Mouse (Mus musculus) olfactory bulb, adult 2 months (tissue): ENCODE measurements around the gene Rpl31.

Experiments
- CTCF ChIP-seq: fragments of 200-500 bp; IDR thresholded peaks from 2 replicates; pipeline ENCODE4 v1.5.1; 2012; ENCODE audit warnings: low read depth, mild to moderate bottlenecking, low read length, moderate library complexity; ENCODE audit not compliant: insufficient read depth
- POLR2A ChIP-seq: fragments of 200-500 bp; IDR thresholded peaks from 2 replicates; pipeline ENCODE4 v1.6.1; 2012; ENCODE audit warnings: mild to moderate bottlenecking, low read depth, low read length, moderate library complexity; ENCODE audit not compliant: insufficient read depth

DNA sequence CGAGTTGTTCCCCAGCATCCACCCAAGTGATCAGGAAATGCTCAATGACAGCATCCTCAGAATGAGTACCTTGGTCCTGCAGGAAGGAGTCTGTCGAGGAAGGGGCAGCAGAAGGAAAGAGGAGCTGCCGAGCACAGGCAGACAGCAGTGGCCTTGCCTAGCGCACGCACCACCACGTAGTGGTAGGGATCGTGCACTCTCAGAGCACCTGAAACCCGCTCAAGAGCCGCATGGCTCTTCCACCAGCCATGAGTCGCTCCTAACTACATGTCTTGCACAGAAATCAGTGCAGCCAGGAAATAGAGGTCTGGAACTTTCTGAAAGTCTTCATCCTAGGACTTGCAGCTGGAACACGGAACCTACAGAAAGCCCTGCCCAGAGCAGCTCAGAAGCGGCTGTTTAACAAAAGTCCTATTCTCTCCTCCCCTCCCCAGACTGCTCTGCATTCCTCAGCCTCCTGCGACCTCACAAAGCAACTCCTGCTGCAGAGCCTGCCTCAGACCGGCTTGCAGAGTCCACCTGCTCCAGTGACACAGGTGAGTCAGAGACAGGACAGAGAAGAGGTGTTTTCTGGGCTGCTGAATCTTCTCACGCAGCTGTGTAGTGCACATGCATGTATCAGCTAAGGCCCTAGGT lies 32.0 kb upstream of the Rpl31 start:
- TF ChIP-seq POLR2A (no peak), CTCF (no peak)
